Mouse (Mus musculus): ENCODE measurements around the gene Gm7029. TPM values are rescaled to one million over a fixed set of nuclear protein-coding genes. Genes with fewer than 3 reads are reported as not detected.

Gm7029 gene
- polyA plus RNA-seq (2014; fragmentation: Illumina TruSeq; extraction: RNeasy Lipid Tissue Mini Kit (QIAGEN cat#74804); ENCODE audit: low read depth, low replicate concordance): not detected

GRCm38 (mm10) chr17:33873537-33873936 is at the start of gene Gm7029:
TSS of gene Gm7029 (plus strand) at chr17:33873837.

DNA sequence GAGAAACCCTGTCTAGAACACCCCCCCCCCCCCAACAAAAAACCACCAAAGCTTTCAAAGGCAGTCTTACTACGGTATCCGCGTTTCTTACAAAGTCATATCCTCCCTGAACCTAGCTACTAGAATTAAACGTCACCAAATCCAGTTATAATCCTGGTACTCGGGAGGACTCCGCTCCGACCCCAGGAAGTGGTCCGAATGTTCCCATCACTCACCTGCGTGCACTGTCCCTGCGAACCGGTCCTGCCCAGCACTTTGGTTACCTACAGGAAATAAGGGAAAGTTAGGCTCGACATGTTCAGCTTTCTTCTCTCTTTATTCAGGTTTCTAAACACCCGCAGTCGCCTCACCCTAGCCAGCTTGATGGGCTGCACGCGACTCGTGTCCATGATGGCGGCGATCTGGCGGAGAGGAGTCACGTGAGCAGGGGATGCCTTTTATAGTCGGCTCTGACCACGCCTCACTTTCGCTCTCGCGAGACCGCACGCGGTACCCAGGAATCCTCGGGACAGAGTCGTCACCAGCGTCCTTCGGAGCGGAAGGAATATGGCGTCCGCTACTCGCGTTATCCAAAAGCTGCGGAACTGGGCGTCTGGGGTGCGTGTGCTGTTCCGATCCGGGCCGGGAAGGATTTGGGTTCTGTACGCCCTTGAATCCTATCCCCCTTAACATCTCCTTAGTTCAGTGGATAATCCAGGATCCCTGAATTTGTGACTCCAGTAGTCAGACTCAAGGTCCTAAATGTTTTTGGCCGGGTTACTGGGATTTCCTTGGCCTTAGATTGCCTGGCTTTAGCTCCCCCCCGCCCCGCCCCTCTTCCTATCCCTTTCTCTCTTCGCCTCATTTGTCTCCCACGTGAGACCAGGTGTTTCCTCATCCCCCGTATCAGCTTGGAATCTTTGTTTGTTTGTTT is 49.3 kb upstream of the Gm7029 start, which contains the start of the genes Rps28 and Ndufa7:
TSS of gene Rps28 (minus strand) at position 479 of the 913 bp plus-strand sequence.
TSS of gene Ndufa7 (plus strand) at position 489 of the 913 bp plus-strand sequence.

GRCm38 (mm10) chr17:33842966-33843795 is 30.5 kb upstream of the Gm7029 start, which contains the start of gene Cd320:
TSS of gene Cd320 (plus strand) at chr17:33843091.

GRCm38 (mm10) chr17:33890533-33891059 is 17.0 kb downstream of the Gm7029 start, which contains the start of gene Kifc1:
TSS of gene Kifc1 (minus strand) at chr17:33890661.

GRCm38 (mm10) chr17:33904835-33905234 is 31.2 kb downstream of the Gm7029 start, which contains the start of gene Platr17:
TSS of gene Platr17 (plus strand) at chr17:33905135.

DNA sequence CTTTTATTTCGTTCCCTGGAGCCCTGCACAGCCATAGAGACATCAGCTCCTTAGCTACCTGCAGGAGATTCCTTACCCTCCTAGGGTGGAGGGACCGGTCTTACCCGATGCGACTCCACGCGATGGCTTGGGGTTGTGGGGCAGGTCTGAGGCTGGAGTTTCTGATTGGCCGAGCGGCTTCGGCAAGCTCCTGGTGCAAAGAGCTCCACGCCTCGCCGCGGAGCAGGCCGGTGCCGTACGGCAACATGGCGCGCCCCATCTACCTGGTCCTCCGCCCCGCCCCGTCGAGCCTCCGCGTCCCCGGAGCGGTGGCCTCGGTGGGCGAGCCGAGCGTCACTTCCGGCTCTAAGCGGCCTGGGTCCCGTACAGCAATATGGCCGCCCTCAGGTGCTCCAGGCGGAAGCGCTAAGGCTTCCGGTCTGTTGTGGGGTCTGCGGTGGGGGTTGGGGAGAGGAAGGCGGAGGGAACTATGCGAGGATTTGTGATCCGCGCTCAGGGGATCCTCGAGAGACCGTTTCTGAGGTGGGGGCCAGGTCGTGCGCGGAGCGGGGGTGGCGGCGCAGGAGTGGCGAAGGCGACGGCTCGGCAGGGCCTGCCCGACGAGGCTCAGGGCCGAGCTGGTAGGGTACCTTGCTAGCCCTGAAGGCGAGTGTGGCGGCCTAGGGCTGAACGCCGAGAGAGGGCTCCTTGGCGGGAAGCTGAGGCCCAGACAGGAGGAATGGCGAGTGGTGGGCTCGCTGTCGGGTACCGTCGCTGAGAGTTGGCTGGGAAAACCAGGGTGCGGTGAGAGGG is 35.6 kb downstream of the Gm7029 start, which contains the start of gene Daxx:
TSS of gene Daxx (plus strand) at position 338 of the 792 bp plus-strand sequence.

DNA sequence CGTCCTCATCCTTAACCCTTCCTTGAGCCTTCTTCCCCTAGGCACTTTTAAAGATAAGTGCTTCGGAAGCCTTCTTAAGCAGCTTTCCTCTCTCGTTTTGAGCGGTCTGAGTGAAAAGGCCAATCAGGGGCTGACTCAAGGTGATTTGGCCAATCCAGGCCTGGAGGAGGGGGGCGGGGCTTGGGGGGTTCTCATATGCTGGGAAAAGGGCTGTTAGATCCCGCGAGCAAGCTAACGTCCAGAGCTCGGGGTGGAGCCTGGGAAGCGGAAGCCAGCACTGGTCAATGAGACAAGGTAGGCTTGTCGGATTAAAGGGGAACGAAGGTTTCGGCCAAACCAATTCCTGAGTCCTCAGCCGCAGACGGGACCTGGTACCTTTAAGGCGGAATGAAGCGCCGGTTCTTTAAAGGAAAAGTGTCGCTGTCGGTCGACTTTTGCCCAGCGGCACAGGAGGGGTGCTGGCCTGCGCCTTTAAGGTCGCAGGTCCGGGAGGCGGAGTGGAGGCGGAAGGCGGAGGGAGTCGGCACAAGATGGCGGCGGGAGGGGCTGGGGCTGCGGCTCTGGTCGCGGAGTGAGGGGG is 42.1 kb downstream of the Gm7029 start, which contains the start of the genes Tapbp and Zbtb22:
TSS of gene Tapbp (plus strand) at position 229 of the 580 bp plus-strand sequence.
TSS of gene Zbtb22 (plus strand) at position 234 of the 580 bp plus-strand sequence.

Other genes with a start within 250 kb of the Gm7029 start
- gene Zfp414, start 244.7 kb upstream of the Gm7029 start, polyA plus RNA-seq (2014; fragmentation: Illumina TruSeq; extraction: RNeasy Lipid Tissue Mini Kit (QIAGEN cat#74804); ENCODE audit: low read depth, low replicate concordance): 12.1 TPM
- 0.52 TPM for gene Pram1, start 235.8 kb upstream of the Gm7029 start, polyA plus RNA-seq (2014; fragmentation: Illumina TruSeq; extraction: RNeasy Lipid Tissue Mini Kit (QIAGEN cat#74804); ENCODE audit: low read depth, low replicate concordance)
- gene Hnrnpm, start 187.0 kb upstream of the Gm7029 start, polyA plus RNA-seq (2014; fragmentation: Illumina TruSeq; extraction: RNeasy Lipid Tissue Mini Kit (QIAGEN cat#74804); ENCODE audit: low read depth, low replicate concordance): 102 TPM
- gene March2, start 155.2 kb upstream of the Gm7029 start, polyA plus RNA-seq (2014; fragmentation: Illumina TruSeq; extraction: RNeasy Lipid Tissue Mini Kit (QIAGEN cat#74804); ENCODE audit: low read depth, low replicate concordance): 121 TPM
- 199 TPM for gene Rab11b, start 113.3 kb upstream of the Gm7029 start, polyA plus RNA-seq (2014; fragmentation: Illumina TruSeq; extraction: RNeasy Lipid Tissue Mini Kit (QIAGEN cat#74804); ENCODE audit: low read depth, low replicate concordance)
- gene Angptl4, start 92.0 kb upstream of the Gm7029 start, polyA plus RNA-seq (2014; fragmentation: Illumina TruSeq; extraction: RNeasy Lipid Tissue Mini Kit (QIAGEN cat#74804); ENCODE audit: low read depth, low replicate concordance): 10.0 TPM
- 106 TPM for gene Kank3, start 63.3 kb upstream of the Gm7029 start, polyA plus RNA-seq (2014; fragmentation: Illumina TruSeq; extraction: RNeasy Lipid Tissue Mini Kit (QIAGEN cat#74804); ENCODE audit: low read depth, low replicate concordance)
- gene Rps28, start 49.3 kb upstream of the Gm7029 start, polyA plus RNA-seq (2014; fragmentation: Illumina TruSeq; extraction: RNeasy Lipid Tissue Mini Kit (QIAGEN cat#74804); ENCODE audit: low read depth, low replicate concordance): 651 TPM
- gene Ndufa7, start 49.3 kb upstream of the Gm7029 start, polyA plus RNA-seq (2014; fragmentation: Illumina TruSeq; extraction: RNeasy Lipid Tissue Mini Kit (QIAGEN cat#74804); ENCODE audit: low read depth, low replicate concordance): 757 TPM
- gene Cd320, start 30.7 kb upstream of the Gm7029 start, polyA plus RNA-seq (2014; fragmentation: Illumina TruSeq; extraction: RNeasy Lipid Tissue Mini Kit (QIAGEN cat#74804); ENCODE audit: low read depth, low replicate concordance): 28.3 TPM
- 1.3 TPM for gene Kifc1, start 16.8 kb downstream of the Gm7029 start, polyA plus RNA-seq (2014; fragmentation: Illumina TruSeq; extraction: RNeasy Lipid Tissue Mini Kit (QIAGEN cat#74804); ENCODE audit: low read depth, low replicate concordance)
- not detected for gene Platr17, start 31.3 kb downstream of the Gm7029 start, polyA plus RNA-seq (2014; fragmentation: Illumina TruSeq; extraction: RNeasy Lipid Tissue Mini Kit (QIAGEN cat#74804); ENCODE audit: low read depth, low replicate concordance)
- 18.3 TPM for gene Daxx, start 35.6 kb downstream of the Gm7029 start, polyA plus RNA-seq (2014; fragmentation: Illumina TruSeq; extraction: RNeasy Lipid Tissue Mini Kit (QIAGEN cat#74804); ENCODE audit: low read depth, low replicate concordance)
- gene Tapbp, start 42.1 kb downstream of the Gm7029 start, polyA plus RNA-seq (2014; fragmentation: Illumina TruSeq; extraction: RNeasy Lipid Tissue Mini Kit (QIAGEN cat#74804); ENCODE audit: low read depth, low replicate concordance): 57.6 TPM
- 16.8 TPM for gene Zbtb22, start 42.1 kb downstream of the Gm7029 start, polyA plus RNA-seq (2014; fragmentation: Illumina TruSeq; extraction: RNeasy Lipid Tissue Mini Kit (QIAGEN cat#74804); ENCODE audit: low read depth, low replicate concordance)
- gene Rgl2, start 55.7 kb downstream of the Gm7029 start, polyA plus RNA-seq (2014; fragmentation: Illumina TruSeq; extraction: RNeasy Lipid Tissue Mini Kit (QIAGEN cat#74804); ENCODE audit: low read depth, low replicate concordance): 46.9 TPM
- 93.3 TPM for gene Pfdn6, start 66.5 kb downstream of the Gm7029 start, polyA plus RNA-seq (2014; fragmentation: Illumina TruSeq; extraction: RNeasy Lipid Tissue Mini Kit (QIAGEN cat#74804); ENCODE audit: low read depth, low replicate concordance)
- 8.0 TPM for gene Wdr46, start 66.8 kb downstream of the Gm7029 start, polyA plus RNA-seq (2014; fragmentation: Illumina TruSeq; extraction: RNeasy Lipid Tissue Mini Kit (QIAGEN cat#74804); ENCODE audit: low read depth, low replicate concordance)
- gene B3galt4, start 77.7 kb downstream of the Gm7029 start, polyA plus RNA-seq (2014; fragmentation: Illumina TruSeq; extraction: RNeasy Lipid Tissue Mini Kit (QIAGEN cat#74804); ENCODE audit: low read depth, low replicate concordance): 2.3 TPM
- gene Vps52, start 82.0 kb downstream of the Gm7029 start, polyA plus RNA-seq (2014; fragmentation: Illumina TruSeq; extraction: RNeasy Lipid Tissue Mini Kit (QIAGEN cat#74804); ENCODE audit: low read depth, low replicate concordance): 36.9 TPM
- 892 TPM for gene Rps18, start 82.2 kb downstream of the Gm7029 start, polyA plus RNA-seq (2014; fragmentation: Illumina TruSeq; extraction: RNeasy Lipid Tissue Mini Kit (QIAGEN cat#74804); ENCODE audit: low read depth, low replicate concordance)
- gene H2-K1, start 126.5 kb downstream of the Gm7029 start, polyA plus RNA-seq (2014; fragmentation: Illumina TruSeq; extraction: RNeasy Lipid Tissue Mini Kit (QIAGEN cat#74804); ENCODE audit: low read depth, low replicate concordance): 293 TPM
- gene Ring1, start 150.8 kb downstream of the Gm7029 start, polyA plus RNA-seq (2014; fragmentation: Illumina TruSeq; extraction: RNeasy Lipid Tissue Mini Kit (QIAGEN cat#74804); ENCODE audit: low read depth, low replicate concordance): 25.6 TPM
- gene H2-Ke6, start 154.2 kb downstream of the Gm7029 start, polyA plus RNA-seq (2014; fragmentation: Illumina TruSeq; extraction: RNeasy Lipid Tissue Mini Kit (QIAGEN cat#74804); ENCODE audit: low read depth, low replicate concordance): 140 TPM
- gene Slc39a7, start 157.8 kb downstream of the Gm7029 start, polyA plus RNA-seq (2014; fragmentation: Illumina TruSeq; extraction: RNeasy Lipid Tissue Mini Kit (QIAGEN cat#74804); ENCODE audit: low read depth, low replicate concordance): 68.0 TPM
- 42.4 TPM for gene Rxrb, start 158.0 kb downstream of the Gm7029 start, polyA plus RNA-seq (2014; fragmentation: Illumina TruSeq; extraction: RNeasy Lipid Tissue Mini Kit (QIAGEN cat#74804); ENCODE audit: low read depth, low replicate concordance)
- 1.5 TPM for gene Col11a2, start 165.6 kb downstream of the Gm7029 start, polyA plus RNA-seq (2014; fragmentation: Illumina TruSeq; extraction: RNeasy Lipid Tissue Mini Kit (QIAGEN cat#74804); ENCODE audit: low read depth, low replicate concordance)
- not detected for gene H2-Oa, start 218.5 kb downstream of the Gm7029 start, polyA plus RNA-seq (2014; fragmentation: Illumina TruSeq; extraction: RNeasy Lipid Tissue Mini Kit (QIAGEN cat#74804); ENCODE audit: low read depth, low replicate concordance)
- gene H2-DMa, start 245.7 kb downstream of the Gm7029 start, polyA plus RNA-seq (2014; fragmentation: Illumina TruSeq; extraction: RNeasy Lipid Tissue Mini Kit (QIAGEN cat#74804); ENCODE audit: low read depth, low replicate concordance): 5.4 TPM
- gene Brd2, start 248.8 kb downstream of the Gm7029 start, polyA plus RNA-seq (2014; fragmentation: Illumina TruSeq; extraction: RNeasy Lipid Tissue Mini Kit (QIAGEN cat#74804); ENCODE audit: low read depth, low replicate concordance): 78.8 TPM